Mouse (Mus musculus) intestine, embryonic 15.5 days (tissue): ENCODE data around the gene Pgbd1. TPM values are rescaled to one million over a fixed set of nuclear protein-coding genes. Genes with fewer than 3 reads are reported as not detected.
"Not testable (repeated sequence)": the region's sequence is repeated elsewhere in the genome, so short reads cannot be mapped to it uniquely, and the experiment has no call there.

ENCODE experiments used
- ATAC-seq: fragments of 200-750 bp; cut with Nextera tagmentation; 2 replicates; pipeline ENCODE4 v1.8.0; 2017; ENCODE audit warnings: moderate TSS enrichment, moderate library complexity
- H3K27ac ChIP-seq: fragments of 300-500 bp; sonication (generic); 2 replicates; pipeline ENCODE4 v1.5.1; 2015; ENCODE audit warnings: mild to moderate bottlenecking, inconsistent platforms
- H3K27me3 ChIP-seq: fragments of 300-500 bp; sonication (generic); replicated peaks from 2 replicates; pipeline ENCODE4 v1.6.1; 2015; ENCODE audit warnings: inconsistent platforms
- H3K36me3 ChIP-seq: fragments of 300-500 bp; sonication (generic); 2 replicates; pipeline ENCODE4 v1.6.1; 2015; ENCODE audit warnings: inconsistent platforms
- H3K4me1 ChIP-seq: fragments of 300-500 bp; sonication (generic); replicated peaks from 2 replicates; pipeline ENCODE4 v1.6.1; 2015; ENCODE audit warnings: inconsistent platforms
- H3K4me2 ChIP-seq: fragments of 300-500 bp; sonication (generic); replicated peaks from 2 replicates; pipeline ENCODE4 v1.6.1; 2015; ENCODE audit warnings: mild to moderate bottlenecking, inconsistent platforms
- H3K4me3 ChIP-seq: fragments of 300-500 bp; sonication (generic); replicated peaks from 2 replicates; pipeline ENCODE4 v1.5.1; 2015; ENCODE audit warnings: inconsistent platforms
- H3K9ac ChIP-seq: fragments of 300-500 bp; sonication (generic); 2 replicates; pipeline ENCODE4 v1.6.1; 2015; ENCODE audit warnings: inconsistent platforms
- H3K9me3 ChIP-seq: fragments of 300-500 bp; sonication (generic); 2 replicates; pipeline ENCODE4 v1.6.1; 2016; ENCODE audit warnings: inconsistent platforms
- WGBS: fragments of 180-500 bp; shearing (Covaris S2); methylation state at CpG from one replicate; pipeline ENCODE4 v1.1.7; 2015; 5-methylcytosine and 5-hydroxymethylcytosine counted together
- polyA plus RNA-seq: library from polyadenylated mRNA; unstranded; fragments of >200 nt; fragmentation: Nextera tagmentation; extraction: Ambion mirVana; gene quantifications from 2 replicates; pipeline ENCODE4 v1.2.1, GENCODE M21; 2015

The Pgbd1 gene
- polyA plus RNA-seq, 1 experiment from 2014 or later = 2.2 TPM

- H3K27me3 ChIP-seq = no peaks in the 10 kb centered on the region
- no peak overlapping the region for H3K4me3 ChIP-seq
- WGBS = 44% methylated on average over 15 of the region's 15 CpGs
- no peak overlapping the region for H3K9ac ChIP-seq
- H3K27ac ChIP-seq = no peak overlapping the region
- no peaks in the 10 kb centered on the region for H3K36me3 ChIP-seq
- ATAC-seq = peak; percentile 62
- no peaks in the 10 kb centered on the region; the same call in 1 of the 2 replicates for H3K4me1 ChIP-seq
- 0 out of 2 replicates have a peak overlapping the region, but pooled peaks have one; percentile 14 for H3K4me2 ChIP-seq
- no peaks in the 10 kb centered on the region for H3K9me3 ChIP-seq
Observed at GRCm38 (mm10) chr13:21414231-21415212, 26.3 kb downstream of the Pgbd1 start.

DNA sequence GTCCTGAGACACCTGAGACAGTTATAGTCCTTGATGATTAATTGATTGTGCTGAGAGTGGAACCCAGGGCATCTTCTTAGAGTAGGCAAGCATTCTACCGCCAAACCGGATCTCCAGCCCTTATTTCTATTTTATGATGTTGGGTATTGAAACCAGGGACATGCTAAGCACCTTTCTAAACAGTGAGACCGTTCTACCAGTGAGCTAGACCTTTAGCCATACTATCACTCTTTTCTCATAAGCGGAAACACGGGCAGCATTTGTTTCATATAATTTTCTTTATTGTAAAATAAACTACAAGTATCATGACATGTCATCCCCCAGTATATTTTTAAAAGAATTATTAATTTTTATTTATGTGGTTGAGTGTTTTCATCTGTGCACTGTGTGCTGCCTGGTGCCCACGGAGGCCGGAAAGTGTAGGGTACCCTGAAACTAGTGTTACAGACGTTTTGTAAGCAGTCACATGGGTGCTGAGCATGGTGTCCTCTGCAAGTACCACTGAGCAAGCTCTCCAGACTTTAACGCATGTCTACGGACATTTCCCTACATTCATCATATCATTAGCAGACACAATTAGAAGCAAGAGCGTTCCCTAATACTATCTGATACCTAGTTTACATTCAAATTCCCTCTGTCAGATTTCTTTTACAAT, 31.9 kb downstream of the Pgbd1 start:
- H3K36me3 ChIP-seq = no peaks in the 10 kb centered on the region
- no peak for ATAC-seq
- peak overlapping the region; percentile 75 for H3K27ac ChIP-seq
- H3K27me3 ChIP-seq = no peaks in the 10 kb centered on the region
- WGBS = 51% methylated on average over 11 of the region's 11 CpGs
- H3K4me2 ChIP-seq = peak overlapping the region; percentile 80
- H3K9ac ChIP-seq = peak overlapping the region; percentile 49; the same call in 1 of the 2 replicates
- no peaks in the 10 kb centered on the region for H3K9me3 ChIP-seq
- H3K4me1 ChIP-seq = 0 out of 2 replicates have a peak, but pooled peaks cover 6% of the 10 kb centered on the region
- peak overlapping the region; percentile 48 for H3K4me3 ChIP-seq

GRCm38 (mm10) chr13:21407969-21408804, 32.7 kb downstream of the Pgbd1 start:
- Histone ChIP-seq H3K27me3 (no peaks in the 10 kb centered on the region), H3K27ac (peak overlapping the region; percentile 75), H3K4me1 (0 out of 2 replicates have a peak, but pooled peaks cover 6% of the 10 kb centered on the region), H3K36me3 (no peaks in the 10 kb centered on the region), H3K9me3 (no peaks in the 10 kb centered on the region), H3K4me2 (peak overlapping the region; percentile 80), H3K4me3 (peak overlapping the region; percentile 48), H3K9ac (peak overlapping the region; percentile 49)
- peak; percentile 95 for ATAC-seq
- WGBS = 5% methylated on average over 27 of the region's 27 CpGs

DNA sequence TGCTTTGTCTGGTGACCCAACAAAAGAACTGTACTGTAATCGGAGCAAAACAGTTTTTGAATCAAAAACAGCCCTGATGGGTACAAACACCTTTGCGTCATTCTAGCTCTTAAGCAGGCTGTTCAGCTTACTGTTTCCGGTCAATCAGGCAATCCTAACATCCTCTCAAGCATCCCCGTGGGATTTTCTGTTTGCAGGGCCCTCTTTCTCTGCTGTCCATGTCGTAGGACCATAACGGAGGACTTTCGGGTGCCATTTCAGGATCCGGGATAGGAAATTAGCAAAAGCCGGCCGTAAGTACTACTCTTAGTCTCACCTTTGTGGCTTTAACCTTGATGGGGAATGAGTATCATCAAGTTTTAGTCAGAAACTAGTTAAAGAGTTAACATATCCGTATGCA, 33.5 kb downstream of the Pgbd1 start:
- Histone ChIP-seq H3K9me3 (no peaks in the 10 kb centered on the region), H3K4me2 (peak overlapping the region; percentile 80; the same call in 1 of the 2 replicates), H3K36me3 (no peaks in the 10 kb centered on the region), H3K4me3 (no peak overlapping the region), H3K9ac (no peak overlapping the region), H3K27ac (no peak overlapping the region), H3K27me3 (no peaks in the 10 kb centered on the region), H3K4me1 (0 out of 2 replicates have a peak, but pooled peaks cover 6% of the 10 kb centered on the region)
- ATAC-seq = no peak
- WGBS = 84% methylated on average over 11 of the region's 11 CpGs

GRCm38 (mm10) chr13:21402848-21403247, 38.0 kb downstream of the Pgbd1 start:
- H3K27ac ChIP-seq = no peak overlapping the region
- no peaks in the 10 kb centered on the region for H3K9me3 ChIP-seq
- no peaks in the 10 kb centered on the region for H3K36me3 ChIP-seq
- peak; percentile 34; the same call in 1 of the 2 replicates for ATAC-seq
- H3K4me1 ChIP-seq = 0 out of 2 replicates have a peak, but pooled peaks cover 5% of the 10 kb centered on the region
- H3K4me2 ChIP-seq = peak overlapping the region; percentile 62; the same call in 1 of the 2 replicates
- peak overlapping the region; percentile 80 for H3K4me3 ChIP-seq
- 0% methylated on average over 2 of the region's 2 CpGs for WGBS
- H3K27me3 ChIP-seq = no peaks in the 10 kb centered on the region
- peak overlapping the region; percentile 87; the same call in 1 of the 2 replicates for H3K9ac ChIP-seq

GRCm38 (mm10) chr13:21402287-21402846, 38.5 kb downstream of the Pgbd1 start, which contains the start of gene Zkscan3:
Zkscan3 (minus strand) TSS chr13:21402755.
- Histone ChIP-seq H3K4me3 (peak within 1 kb of the TSS; percentile 80), H3K4me1 (0 out of 2 replicates have a peak, but pooled peaks cover 2% of the 10 kb centered on the region), H3K27me3 (no peaks in the 10 kb centered on the region), H3K9me3 (no peaks in the 10 kb centered on the region), H3K27ac (peak within 1 kb of the TSS; percentile 72; the same call in 1 of the 2 replicates), H3K36me3 (no peaks in the 10 kb centered on the region; the same call in 1 of the 2 replicates), H3K9ac (peak within 1 kb of the TSS; percentile 87), H3K4me2 (peak within 1 kb of the TSS; percentile 62)
- 0% methylated on average over 35 of the region's 35 CpGs for WGBS
- peak; percentile 96 for ATAC-seq

GRCm38 (mm10) chr13:21401636-21402286, 39.1 kb downstream of the Pgbd1 start:
- peak overlapping the region; percentile 87 for H3K9ac ChIP-seq
- no peaks in the 10 kb centered on the region for H3K9me3 ChIP-seq
- peak; percentile 46 for ATAC-seq
- peak overlapping the region; percentile 62 for H3K4me2 ChIP-seq
- H3K4me1 ChIP-seq = 0 out of 2 replicates have a peak, but pooled peaks cover 2% of the 10 kb centered on the region
- peak overlapping the region; percentile 80 for H3K4me3 ChIP-seq
- H3K27ac ChIP-seq = peak overlapping the region; percentile 72; the same call in 1 of the 2 replicates
- 10% methylated on average over 12 of the region's 12 CpGs for WGBS
- no peaks in the 10 kb centered on the region; the same call in 1 of the 2 replicates for H3K36me3 ChIP-seq
- H3K27me3 ChIP-seq = no peaks in the 10 kb centered on the region

- Histone ChIP-seq H3K4me1 (0 out of 2 replicates have a peak, but pooled peaks cover 2% of the 10 kb centered on the region), H3K9ac (peak overlapping the region; percentile 87; the same call in 1 of the 2 replicates)
- WGBS = 71% methylated on average over 3 of the region's 3 CpGs
Observed at GRCm38 (mm10) chr13:21401166-21401565, 39.7 kb downstream of the Pgbd1 start.

DNA sequence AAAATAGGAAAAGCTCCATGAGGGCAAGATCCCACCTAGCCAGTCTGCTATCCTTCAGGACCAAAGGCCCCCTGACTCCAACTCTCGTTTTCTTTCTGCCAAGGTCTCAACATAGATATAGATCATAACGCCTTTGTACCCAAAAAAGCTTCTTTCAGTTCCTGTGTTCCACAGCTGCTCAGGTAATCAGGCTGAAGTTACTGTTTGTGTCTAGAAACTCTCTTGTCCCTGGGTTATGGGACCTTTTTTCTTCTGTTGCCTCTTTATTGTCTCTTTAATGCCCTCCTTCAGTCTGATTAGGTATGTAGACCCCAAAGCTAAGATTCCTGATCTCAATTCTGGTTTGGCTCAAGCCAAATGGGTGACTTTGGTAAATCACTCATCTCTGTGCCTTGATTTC, 43.4 kb downstream of the Pgbd1 start:
- H3K9me3 ChIP-seq = no peaks in the 10 kb centered on the region
- no peak overlapping the region for H3K27ac ChIP-seq
- no peak for ATAC-seq
- no peak overlapping the region for H3K9ac ChIP-seq
- 84% methylated on average over 2 of the region's 2 CpGs for WGBS
- peaks cover 18% of the 10 kb centered on the region for H3K36me3 ChIP-seq
- H3K27me3 ChIP-seq = no peaks in the 10 kb centered on the region
- no peak overlapping the region for H3K4me2 ChIP-seq
- 0 out of 2 replicates have a peak, but pooled peaks cover 2% of the 10 kb centered on the region for H3K4me1 ChIP-seq
- H3K4me3 ChIP-seq = no peak overlapping the region

More at GRCm38 (mm10) chr13:21401166-21401565, 39.7 kb downstream of the Pgbd1 start:
- H3K27ac ChIP-seq = no peak overlapping the region
- no peaks in the 10 kb centered on the region for H3K9me3 ChIP-seq
- no peak for ATAC-seq
- no peaks in the 10 kb centered on the region; the same call in 1 of the 2 replicates for H3K36me3 ChIP-seq
- H3K4me3 ChIP-seq = peak overlapping the region; percentile 80
- peak overlapping the region; percentile 62 for H3K4me2 ChIP-seq
- H3K27me3 ChIP-seq = no peaks in the 10 kb centered on the region

DNA sequence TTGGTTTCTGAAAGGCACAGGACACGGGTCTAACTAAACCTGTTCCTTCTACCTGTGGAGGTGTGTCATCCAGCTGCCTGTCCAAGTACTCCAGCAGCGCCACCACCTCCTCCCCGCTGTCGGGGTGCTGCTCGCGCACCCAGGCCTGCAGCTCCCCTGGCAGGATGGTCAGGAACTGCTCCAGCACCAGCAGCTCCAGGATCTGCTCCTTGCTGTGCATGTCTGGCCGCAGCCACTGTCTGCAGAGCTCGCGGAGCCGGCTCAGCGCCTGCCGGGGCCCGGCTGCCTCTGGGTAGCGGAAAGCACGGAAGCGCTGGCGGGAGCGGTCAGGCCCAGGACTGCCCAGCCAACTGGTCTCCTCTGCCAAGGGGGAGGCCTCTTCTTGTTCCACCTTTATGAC, 44.8 kb downstream of the Pgbd1 start:
- not testable (repeated sequence) for H3K4me1 ChIP-seq, H3K4me2 ChIP-seq, H3K4me3 ChIP-seq, H3K27ac ChIP-seq, H3K9me3 ChIP-seq, H3K27me3 ChIP-seq, H3K9ac ChIP-seq
- ATAC-seq = peak; percentile 55; the same call in 1 of the 2 replicates
- peaks cover 28% of the 10 kb centered on the region for H3K36me3 ChIP-seq
- WGBS = 92% methylated on average over 18 of the region's 18 CpGs
